Mouse (Mus musculus) liver, adult 2 months (tissue): Measurements from ENCODE around the gene Epb41l4b. TPM values are rescaled to one million over a fixed set of nuclear protein-coding genes. Genes with fewer than 3 reads are reported as not detected.

Experiments used
- DNase-seq: peaks from one replicate; pipeline ENCODE4 v3.0.0-alpha.2; 2011; ENCODE audit warnings: low read depth, low spot score; ENCODE audit errors: extremely low read depth
- H3K27ac ChIP-seq: fragments of 200-500 bp; replicated peaks from 2 replicates; pipeline ENCODE4 v1.5.1; 2012; ENCODE audit warnings: low read depth, mild to moderate bottlenecking, control low read depth, inconsistent platforms, low read length; ENCODE audit not compliant: insufficient read depth
- H3K27me3 ChIP-seq: fragments of 200-500 bp; 2 replicates; pipeline ENCODE4 v1.6.1; 2012; ENCODE audit warnings: mild to moderate bottlenecking, moderate library complexity, low read length, inconsistent platforms; ENCODE audit not compliant: control insufficient read depth, insufficient read depth
- H3K36me3 ChIP-seq: fragments of 200-500 bp; 2 replicates; pipeline ENCODE4 v1.6.1; 2012; ENCODE audit warnings: low read length, inconsistent platforms; ENCODE audit not compliant: control insufficient read depth, insufficient read depth
- H3K4me1 ChIP-seq: fragments of 200-500 bp; 2 replicates; pipeline ENCODE4 v1.6.1; 2011; ENCODE audit warnings: low read length; ENCODE audit not compliant: control insufficient read depth, insufficient read depth
- H3K4me3 ChIP-seq: fragments of 200-500 bp; 2 replicates; pipeline ENCODE4 v1.5.1; 2011; ENCODE audit warnings: low read depth, mild to moderate bottlenecking, control low read depth, low read length, moderate library complexity; ENCODE audit not compliant: insufficient read depth
- H3K79me2 ChIP-seq: fragments of 200-500 bp; 2 replicates; pipeline ENCODE4 v1.6.1; 2012; ENCODE audit warnings: inconsistent platforms, mild to moderate bottlenecking, low read length, moderate library complexity; ENCODE audit not compliant: control insufficient read depth, insufficient read depth
- H3K9ac ChIP-seq: fragments of 200-500 bp; 2 replicates; pipeline ENCODE4 v1.6.1; 2012; ENCODE audit warnings: low read depth, mild to moderate bottlenecking, control low read depth, inconsistent platforms, low read length
- CTCF ChIP-seq: fragments of 200-500 bp; IDR thresholded peaks from 2 replicates; pipeline ENCODE4 v1.5.1; 2011; ENCODE audit warnings: low read depth, low read length, control low read depth
- POLR2A ChIP-seq: fragments of 200-500 bp; IDR thresholded peaks from 2 replicates; pipeline ENCODE4 v1.6.1; 2011; ENCODE audit warnings: low read length, control low read depth; ENCODE audit not compliant: insufficient read depth; ENCODE audit errors: extremely low read depth
- whole genome bisulfite sequencing: fragments of 180-500 bp; shearing (Covaris S2); methylation state at CpG from one replicate; pipeline ENCODE4 v1.1.7; 2018; 5-methylcytosine and 5-hydroxymethylcytosine counted together
- polyA plus RNA-seq: library from polyadenylated mRNA; depleted of rRNA; stranded (reverse); fragments of >200 nt; gene quantifications from 2 replicates; pipeline ENCODE4 v1.2.3, GENCODE M21; 2012
- total RNA-seq: library from RNA; depleted of rRNA; stranded (reverse); fragments of >200 nt; gene quantifications from 2 replicates; pipeline ENCODE4 v1.2.3, GENCODE M21; 2014

The Epb41l4b gene
- total and polyA plus RNA-seq, 2 experiments: 33.9 to 44.7 TPM

DNA sequence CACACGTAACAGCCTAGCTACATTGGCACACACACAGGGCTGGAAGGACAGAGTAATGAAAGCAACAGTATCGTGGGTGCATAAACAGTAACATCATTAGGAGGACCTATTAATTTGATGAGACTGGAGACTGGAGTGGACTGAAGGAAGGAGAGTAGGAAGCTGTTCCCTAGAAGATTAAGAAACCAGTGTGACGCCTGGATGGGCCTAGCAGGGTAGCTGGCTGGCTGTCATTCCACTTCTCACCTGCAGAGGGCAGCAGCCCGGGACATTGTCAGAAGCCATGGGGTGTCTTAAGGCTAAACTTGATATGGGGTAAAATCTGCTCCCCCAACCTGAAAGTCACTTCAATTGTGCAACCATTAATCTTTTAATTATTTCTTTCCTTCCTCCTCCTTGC, 78.0 kb downstream of the Epb41l4b start:
- WGBS: 13% methylated on average over 4 of the region's 4 CpGs
- Histone ChIP-seq H3K79me2 (peaks cover 3% of the 10 kb centered on the region; the same call in 1 of the 2 replicates), H3K27me3 (no peaks in the 10 kb centered on the region), H3K4me1 (peaks cover 11% of the 10 kb centered on the region), H3K4me3 (no peak overlapping the region), H3K36me3 (peaks cover 6% of the 10 kb centered on the region; the same call in 1 of the 2 replicates), H3K9ac (no peak overlapping the region), H3K27ac (peak overlapping the region; percentile 61)
- DNase-seq: peak; percentile 46
- TF ChIP-seq POLR2A (no peak), CTCF (peak; percentile 97)

DNA sequence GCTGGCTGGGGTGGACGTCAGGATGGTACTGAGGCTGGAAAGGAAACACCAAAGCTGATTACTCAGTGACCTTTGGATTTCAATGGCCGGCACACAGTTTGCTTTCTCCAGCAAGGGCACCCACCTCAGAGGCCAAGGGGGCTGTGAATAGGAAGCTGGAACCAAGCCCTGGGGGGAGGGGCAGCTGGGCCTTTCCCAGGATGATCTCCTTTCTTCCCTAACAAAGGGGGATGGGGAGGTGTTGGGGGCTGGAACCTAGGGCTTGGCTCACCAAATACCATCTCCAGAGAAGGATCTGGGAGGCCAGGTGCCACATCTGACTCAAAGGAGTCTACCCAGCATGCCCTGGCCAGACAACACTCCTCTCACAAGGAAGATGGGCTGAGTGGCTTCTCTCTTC, 78.4 kb downstream of the Epb41l4b start:
- Histone ChIP-seq H3K9ac (no peak overlapping the region; the same call in 1 of the 2 replicates), H3K27ac (peak overlapping the region; percentile 61), H3K4me3 (no peak overlapping the region), H3K79me2 (peaks cover 3% of the 10 kb centered on the region; the same call in 1 of the 2 replicates), H3K36me3 (peaks cover 6% of the 10 kb centered on the region; the same call in 1 of the 2 replicates), H3K27me3 (no peaks in the 10 kb centered on the region), H3K4me1 (peaks cover 11% of the 10 kb centered on the region)
- no peak for TF ChIP-seq CTCF
- TF ChIP-seq POLR2A: no peak
- WGBS: 5% methylated on average over 2 of the region's 2 CpGs
- DNase-seq: peak; percentile 59

DNA sequence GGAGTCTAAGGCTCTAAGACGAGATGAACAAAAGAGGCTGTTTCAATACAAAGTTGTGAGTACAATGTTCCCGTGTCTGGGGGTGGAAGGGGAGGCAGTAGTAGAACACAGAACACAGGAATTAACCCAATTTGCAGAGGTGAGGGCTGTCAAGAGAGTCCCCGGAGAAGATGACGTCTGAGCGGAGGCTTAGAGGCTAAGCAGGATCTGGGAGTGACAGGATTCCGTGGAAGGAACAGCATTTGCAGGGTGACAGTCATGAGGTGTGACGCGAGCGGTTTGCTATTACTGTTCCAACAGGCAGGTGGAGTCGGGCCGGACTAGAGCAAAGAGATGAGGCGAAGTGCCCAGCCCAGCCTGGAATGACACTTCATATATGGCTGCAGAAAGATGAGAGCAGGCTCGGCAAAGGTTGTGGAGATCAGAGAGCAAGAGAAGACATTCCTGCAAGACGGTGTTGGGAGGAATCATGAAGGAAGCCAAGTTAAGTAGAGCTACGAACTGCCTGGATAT, 82.9 kb downstream of the Epb41l4b start:
- Histone ChIP-seq H3K27ac (no peak overlapping the region), H3K4me3 (no peak overlapping the region), H3K4me1 (peaks cover 28% of the 10 kb centered on the region), H3K79me2 (no peaks in the 10 kb centered on the region), H3K36me3 (peaks cover 6% of the 10 kb centered on the region; the same call in 1 of the 2 replicates), H3K9ac (no peak overlapping the region), H3K27me3 (no peaks in the 10 kb centered on the region)
- no peak for TF ChIP-seq POLR2A
- no peak for TF ChIP-seq CTCF
- 91% methylated on average over 15 of the region's 15 CpGs for WGBS
- DNase-seq: no peak

DNA sequence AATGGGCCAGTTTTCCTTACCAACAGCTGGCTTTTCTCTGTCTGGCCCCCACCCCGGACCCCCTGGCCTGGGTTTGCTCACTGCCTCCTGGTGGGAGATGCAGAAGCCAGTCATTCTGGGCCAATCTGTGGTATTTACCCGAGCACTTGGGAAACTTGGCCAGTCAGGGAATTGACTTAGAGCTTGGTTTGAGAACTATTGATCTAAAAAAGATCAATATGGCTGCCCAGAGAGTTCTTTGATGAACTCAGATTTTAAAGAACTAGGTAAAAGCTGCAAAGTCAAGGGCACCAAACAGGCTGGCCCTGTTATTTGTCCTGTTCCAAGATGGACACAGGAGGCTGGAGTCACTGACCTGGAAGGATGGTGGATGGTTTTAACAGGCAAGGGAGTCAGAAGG, 84.6 kb downstream of the Epb41l4b start:
- DNase-seq: peak; percentile 96
- Histone ChIP-seq H3K9ac (no peak overlapping the region), H3K4me3 (no peak overlapping the region), H3K27ac (peak overlapping the region; percentile 96), H3K36me3 (peaks cover 5% of the 10 kb centered on the region; the same call in 1 of the 2 replicates), H3K79me2 (no peaks in the 10 kb centered on the region), H3K4me1 (peaks cover 22% of the 10 kb centered on the region), H3K27me3 (no peaks in the 10 kb centered on the region)
- 23% methylated on average over 2 of the region's 2 CpGs for WGBS
- TF ChIP-seq CTCF (peak; percentile 5; the same call in 1 of the 2 replicates), POLR2A (no peak)

DNA sequence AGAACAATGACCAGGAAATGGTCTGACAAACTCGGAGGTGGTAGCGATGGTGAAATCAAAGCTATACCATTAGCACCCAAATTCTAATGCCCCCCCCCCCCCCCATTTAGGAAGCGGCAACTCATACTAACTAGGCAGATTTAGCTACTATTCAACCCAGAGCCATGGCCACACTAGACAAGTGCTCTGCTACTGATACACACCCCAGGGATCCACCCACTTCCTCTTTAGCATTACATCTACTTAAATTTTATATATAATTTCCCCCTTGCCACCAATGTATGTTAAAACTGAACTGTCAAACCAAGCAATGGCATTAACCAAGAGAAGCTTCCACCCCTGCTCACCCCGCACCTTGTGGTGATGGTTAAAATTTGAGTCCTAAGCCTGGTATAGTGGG, 85.6 kb downstream of the Epb41l4b start:
- H3K27me3 ChIP-seq: no peaks in the 10 kb centered on the region
- no peak overlapping the region for H3K9ac ChIP-seq
- H3K4me1 ChIP-seq: peaks cover 22% of the 10 kb centered on the region
- WGBS: 95% methylated on average over 4 of the region's 4 CpGs
- peaks cover 2% of the 10 kb centered on the region; the same call in 1 of the 2 replicates for H3K36me3 ChIP-seq
- no peak overlapping the region for H3K4me3 ChIP-seq
- no peak for DNase-seq
- no peaks in the 10 kb centered on the region for H3K79me2 ChIP-seq
- peak overlapping the region; percentile 33 for H3K27ac ChIP-seq
- TF ChIP-seq CTCF (no peak), POLR2A (no peak)

DNA sequence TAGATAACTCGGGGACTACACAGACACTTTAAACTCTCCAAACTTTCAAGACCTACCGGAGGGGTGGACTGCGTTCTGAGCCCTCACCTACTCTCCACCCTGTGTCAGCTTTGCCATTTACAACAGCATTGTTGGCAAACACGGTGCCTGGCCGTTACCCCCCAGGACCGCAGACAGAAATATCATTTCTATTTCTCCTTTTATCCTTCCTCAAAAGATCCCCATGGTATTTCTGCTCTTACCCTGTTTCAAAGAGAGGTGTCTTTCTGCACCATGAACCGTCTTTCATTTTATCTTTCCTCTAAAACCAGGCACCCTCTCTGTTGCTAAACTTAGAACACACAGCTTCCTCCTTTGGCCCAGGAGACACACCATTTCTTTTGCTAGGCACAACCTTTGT, 87.6 kb downstream of the Epb41l4b start:
- H3K27ac ChIP-seq: no peak overlapping the region
- no peak overlapping the region for H3K9ac ChIP-seq
- no peaks in the 10 kb centered on the region for H3K79me2 ChIP-seq
- no peak for DNase-seq
- no peaks in the 10 kb centered on the region for H3K36me3 ChIP-seq
- TF ChIP-seq POLR2A (no peak), CTCF (no peak)
- 73% methylated on average over 7 of the region's 7 CpGs for WGBS
- peaks cover 22% of the 10 kb centered on the region for H3K4me1 ChIP-seq
- no peak overlapping the region for H3K4me3 ChIP-seq
- no peaks in the 10 kb centered on the region for H3K27me3 ChIP-seq
